Mouse (Mus musculus) brain, embryonic 14.5 days (tissue): ENCODE results near the gene Dpagt1. TPM values are rescaled to one million over a fixed set of nuclear protein-coding genes. Genes with fewer than 3 reads are reported as not detected.
A peak's percentile ranks its signal among the peaks of the same experiment; 100 is the strongest.
"Not testable (repeated sequence)": the region's sequence is repeated elsewhere in the genome, so short reads cannot be mapped to it uniquely, and the experiment has no call there.

Source experiments
- DNase-seq: peaks from one replicate; pipeline ENCODE4 v3.0.0-alpha.2; 2011; ENCODE audit warnings: low read depth
- CTCF ChIP-seq: fragments of 200-500 bp; IDR thresholded peaks from 2 replicates; pipeline ENCODE4 v1.5.1; 2012; ENCODE audit warnings: inconsistent platforms, mild to moderate bottlenecking, moderate library complexity, borderline replicate concordance; ENCODE audit not compliant: insufficient read depth, insufficient read length; ENCODE audit errors: extremely low read depth
- POLR2A ChIP-seq: fragments of 200-500 bp; IDR thresholded peaks from 2 replicates; pipeline ENCODE4 v1.6.1; 2012; ENCODE audit warnings: mild to moderate bottlenecking, inconsistent platforms, borderline replicate concordance; ENCODE audit not compliant: poor library complexity, insufficient read depth, insufficient read length, severe bottlenecking; ENCODE audit errors: extremely low read depth
- polyA plus RNA-seq: library from polyadenylated mRNA; depleted of rRNA; stranded (reverse); fragments of >200 nt; gene quantifications from 2 replicates; pipeline ENCODE4 v1.2.3, GENCODE M21; 2012

Gene Dpagt1
- polyA plus RNA-seq, 1 experiment: 47.2 TPM

- no peak for TF ChIP-seq POLR2A
- no peak for TF ChIP-seq CTCF
- no peak for DNase-seq
These were observed 22.7 kb downstream of the Dpagt1 start for GRCm38 (mm10) chr9:44348546-44348945.

- TF ChIP-seq POLR2A: no peak
- TF ChIP-seq CTCF: no peak
- no peak for DNase-seq
These were observed 25.6 kb downstream of the Dpagt1 start for GRCm38 (mm10) chr9:44351396-44351795.

DNA sequence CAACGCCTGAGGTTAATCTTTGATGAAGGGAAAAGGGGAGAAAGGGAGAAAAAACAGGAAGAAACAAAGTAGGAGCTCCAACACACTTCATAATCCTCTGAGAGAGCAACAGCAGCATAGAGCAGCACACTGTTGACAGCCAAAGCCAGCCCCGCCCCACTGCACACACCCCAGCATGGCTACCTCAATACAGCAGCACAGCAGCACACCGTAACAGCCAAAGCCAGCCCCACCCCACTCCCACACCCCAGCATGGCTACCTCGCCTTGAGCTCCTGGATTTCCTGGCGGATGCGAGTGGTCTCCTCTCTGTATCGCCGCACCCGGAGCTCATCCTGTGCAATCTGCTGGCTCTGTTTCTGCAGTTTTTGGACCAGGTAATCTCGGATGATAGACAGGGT is 26.5 kb downstream of the Dpagt1 start:
- DNase-seq: no peak
- TF ChIP-seq CTCF (no peak), POLR2A (no peak)

DNA sequence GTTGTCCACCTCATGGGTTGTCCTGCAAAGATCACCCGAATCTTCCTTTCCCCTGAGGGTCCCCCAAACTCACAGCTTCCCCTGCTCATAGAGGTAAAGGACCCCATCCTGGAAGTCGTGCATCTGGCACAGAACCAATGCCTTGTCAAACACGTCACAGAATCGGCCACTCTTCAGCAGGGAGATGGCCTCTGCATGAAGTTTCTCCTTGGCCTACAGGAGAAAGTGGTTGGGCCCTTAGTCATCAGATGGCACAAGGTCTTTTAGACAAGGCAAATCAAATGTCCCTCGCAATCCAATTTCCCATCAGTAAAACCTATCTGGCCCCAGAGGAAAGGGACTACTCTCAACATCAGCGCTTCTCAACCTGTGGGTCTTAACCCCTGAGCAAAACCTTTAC is 27.3 kb downstream of the Dpagt1 start:
- no peak for TF ChIP-seq CTCF
- no peak for TF ChIP-seq POLR2A
- no peak for DNase-seq

GRCm38 (mm10) chr9:44357207-44357606 is 31.4 kb downstream of the Dpagt1 start:
- peak; percentile 47; the same call in 1 of the 2 replicates for TF ChIP-seq CTCF
- TF ChIP-seq POLR2A: no peak
- DNase-seq: peak; percentile 71

- TF ChIP-seq POLR2A (peak; percentile 70; the same call in 1 of the 2 replicates), CTCF (no peak)
- DNase-seq: peak; percentile 99
These were observed 35.5 kb downstream of the Dpagt1 start, which contains the start of gene Vps11 for GRCm38 (mm10) chr9:44361190-44361917. TSS of gene Vps11 (minus strand) at chr9:44361670.

- DNase-seq: not testable (repeated sequence)
These were observed 36.1 kb downstream of the Dpagt1 start for GRCm38 (mm10) chr9:44361931-44362330.

GRCm38 (mm10) chr9:44364480-44364879 is 38.7 kb downstream of the Dpagt1 start:
- DNase-seq: no peak
- TF ChIP-seq POLR2A: no peak
- peak; percentile 21; the same call in 1 of the 2 replicates for TF ChIP-seq CTCF

GRCm38 (mm10) chr9:44373386-44373785 is 47.6 kb downstream of the Dpagt1 start:
- TF ChIP-seq POLR2A: no peak
- TF ChIP-seq CTCF: no peak

GRCm38 (mm10) chr9:44376141-44376540 is 50.3 kb downstream of the Dpagt1 start:
- no peak for DNase-seq
- TF ChIP-seq CTCF: no peak
- TF ChIP-seq POLR2A: no peak

More at GRCm38 (mm10) chr9:44373386-44373785, 47.6 kb downstream of the Dpagt1 start:
- DNase-seq: no peak

DNA sequence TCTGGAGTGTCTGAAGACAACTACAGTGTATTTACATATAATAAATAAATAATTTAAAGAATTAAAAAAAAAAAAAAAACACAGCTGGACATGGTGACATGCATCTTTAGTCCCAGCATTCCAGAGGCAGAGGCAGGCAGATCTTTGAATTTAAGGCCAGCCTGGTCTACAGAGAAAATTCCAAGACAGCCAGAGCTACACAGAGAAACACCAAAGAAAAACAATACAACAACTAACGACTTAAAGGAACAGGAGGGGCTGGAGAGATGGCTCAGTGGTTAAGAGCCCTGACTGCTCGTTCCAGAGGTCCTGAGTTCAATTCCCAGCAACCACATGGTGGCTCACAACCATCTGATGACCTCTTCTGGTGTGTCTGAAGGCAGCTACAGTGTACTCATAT is 51.5 kb downstream of the Dpagt1 start:
- DNase-seq: not testable (repeated sequence)

DNA sequence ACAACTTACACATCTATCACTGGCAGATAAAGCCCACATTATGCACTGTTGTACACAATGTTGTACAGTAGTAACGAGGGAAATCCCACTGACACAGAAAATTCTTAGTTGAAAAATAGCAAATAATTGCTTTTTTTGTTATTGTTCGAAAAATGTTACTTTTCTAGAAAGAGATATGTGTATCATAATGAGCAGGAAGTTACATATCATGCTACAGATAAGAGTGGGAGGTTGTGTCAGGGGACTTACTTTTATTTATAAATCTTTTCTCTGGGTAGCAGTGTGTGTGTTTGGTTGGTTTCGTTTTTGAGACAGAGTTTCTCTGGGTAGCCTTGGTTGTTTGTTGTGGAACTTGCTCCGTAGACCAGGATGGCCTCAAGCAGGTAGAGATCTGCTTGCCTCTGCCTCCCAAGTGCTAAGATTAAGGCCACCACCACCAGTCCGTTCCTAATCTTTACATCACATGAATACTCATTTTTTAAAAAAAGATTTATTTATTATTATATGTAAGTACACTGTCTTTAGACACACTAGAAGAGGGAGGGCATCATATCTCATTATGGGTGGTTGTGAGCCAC is 52.4 kb downstream of the Dpagt1 start:
- no peak for DNase-seq
- TF ChIP-seq POLR2A (no peak), CTCF (no peak)
